18 mouse cellular contexts compared by ENCODE assay signal in genomic region chr19:6144842-6145241, GRCm38 (mm10). TPM values are rescaled to one million over a fixed set of nuclear protein-coding genes. Genes with fewer than 3 reads are reported as not detected.
"Had no signal": no experiment of that assay in that cellular context is flagged by ENCODE, and none has a peak within 500 bp of the region (broad histone marks: within the 10 kb centered on the region; RNA-seq: fewer than 3 reads in every experiment).

No protein-coding gene starts in this region.

- ATAC-seq: liver, embryonic 12.5 days had no signal

- H3K4me2 ChIP-seq: limb, embryonic 13.5 days; liver, embryonic 12.5 days; liver, embryonic 15.5 days; midbrain, embryonic 11.5 days had no signal

- H3K36me3 ChIP-seq: limb, embryonic 10.5 days; limb, embryonic 13.5 days; liver, embryonic 12.5 days; liver, embryonic 15.5 days had no signal

- H3K9ac ChIP-seq: limb, embryonic 13.5 days; liver, embryonic 12.5 days; liver, embryonic 15.5 days had no signal

- H3K9me3 ChIP-seq: limb, embryonic 10.5 days; limb, embryonic 13.5 days; liver, embryonic 12.5 days; liver, embryonic 15.5 days had no signal

- H3K27ac ChIP-seq: limb, embryonic 10.5 days; limb, embryonic 13.5 days; liver, embryonic 12.5 days; liver, embryonic 15.5 days had no signal

- H3K4me3 ChIP-seq: limb, embryonic 10.5 days; limb, embryonic 13.5 days; liver, embryonic 12.5 days; liver, embryonic 15.5 days had no signal

- DNase-seq: kidney, adult 2 months; kidney, postnatal 10 days; kidney, postnatal 36 days; layer of hippocampus, adult 9-11 months; liver; lung, adult 18-20 months; lung, postnatal 14 days; lung, postnatal 4 days; midbrain, embryonic 14.5 days; thymus, postnatal 25 days had no signal

- H3K27me3 ChIP-seq: limb, embryonic 13.5 days; liver, embryonic 15.5 days had no signal

RNA-seq across cellular contexts. Expression of gene Batf2, which starts 4.1 kb away (rescaled TPM):
- polyA plus RNA-seq: limb, embryonic 10.5 days; limb, embryonic 13.5 days; midbrain, embryonic 11.5 days; midbrain, postnatal 0 days; neural tube, embryonic 11.5 days; neural tube, embryonic 14.5 days had no signal
